ENCODE assay signal across 15 mouse cellular contexts in the genomic region with DNA sequence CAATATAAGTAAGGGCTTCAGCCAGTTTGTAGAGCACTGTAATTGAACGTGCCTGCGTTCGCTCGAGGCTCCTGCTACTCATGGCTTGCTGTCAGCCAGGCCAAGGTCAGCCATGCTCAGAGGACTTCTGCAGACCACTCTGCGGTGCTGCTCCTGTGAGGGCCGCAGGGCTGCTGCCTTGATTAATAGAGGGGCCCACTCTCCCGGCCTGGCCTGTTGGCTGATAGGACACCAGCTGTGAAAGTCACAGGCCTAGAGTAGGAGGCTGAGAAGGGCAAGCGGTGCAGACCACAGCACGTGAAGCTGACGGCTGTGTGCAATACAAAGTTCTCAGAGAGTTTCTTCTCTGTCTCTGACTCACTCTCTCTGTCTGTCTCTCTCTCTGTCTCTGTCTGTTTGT.
DNase-seq lines count a peak whose midpoint lies in the region; ATAC-seq lines count a peak whose summit lies in the region.
"Had no signal": no experiment of that assay in that cellular context is flagged by ENCODE, and none has a peak within 500 bp of the region (broad histone marks: within the 10 kb centered on the region; RNA-seq: fewer than 3 reads in every experiment).

No protein-coding gene starts in this region.

- WGBS in heart, embryonic 10.5 days: 41% methylated on average over 10 of the region's 10 CpGs
- 38% methylated on average over 10 of the region's 10 CpGs for WGBS in hindbrain, embryonic 13.5 days
- 48% methylated on average over 10 of the region's 10 CpGs for whole genome bisulfite sequencing in hindbrain, embryonic 11.5 days
- WGBS in midbrain, embryonic 12.5 days: 54% methylated on average over 10 of the region's 10 CpGs
- 47% methylated on average over 10 of the region's 10 CpGs for WGBS in midbrain, embryonic 15.5 days

- H3K27ac ChIP-seq in heart, embryonic 10.5 days: peak overlapping the region; percentile 71
- peak overlapping the region; percentile 41; the same call in 1 of the 2 replicates for H3K27ac ChIP-seq in hindbrain, embryonic 13.5 days
- H3K27ac ChIP-seq in hindbrain, embryonic 11.5 days (ENCODE audit: low read depth, low read length): no peak overlapping the region
- H3K27ac ChIP-seq in midbrain, embryonic 12.5 days (replicated peaks): no peak overlapping the region; the same call in 1 of the 2 replicates
- H3K27ac ChIP-seq in midbrain, embryonic 15.5 days: no peak overlapping the region
- H3K27ac ChIP-seq: liver, embryonic 15.5 days had no signal

- H3K9me3 ChIP-seq in heart, embryonic 10.5 days: no peaks in the 10 kb centered on the region
- no peaks in the 10 kb centered on the region for H3K9me3 ChIP-seq in hindbrain, embryonic 13.5 days
- no peaks in the 10 kb centered on the region for H3K9me3 ChIP-seq in hindbrain, embryonic 11.5 days (ENCODE audit: control insufficient read depth, low read length)
- no peaks in the 10 kb centered on the region for H3K9me3 ChIP-seq in midbrain, embryonic 12.5 days
- H3K9me3 ChIP-seq in midbrain, embryonic 15.5 days: no peaks in the 10 kb centered on the region
- H3K9me3 ChIP-seq: liver, embryonic 15.5 days had no signal

- 0 out of 2 replicates have a peak overlapping the region, but pooled peaks have one; percentile 2 for H3K9ac ChIP-seq in hindbrain, embryonic 13.5 days
- H3K9ac ChIP-seq in hindbrain, embryonic 11.5 days (ENCODE audit: low read depth, low read length): no peak overlapping the region
- 0 out of 2 replicates have a peak overlapping the region, but pooled peaks have one; percentile 34 for H3K9ac ChIP-seq in midbrain, embryonic 12.5 days (replicated peaks)
- no peak overlapping the region for H3K9ac ChIP-seq in midbrain, embryonic 15.5 days
- H3K9ac ChIP-seq: forebrain, postnatal 0 days; liver, embryonic 15.5 days had no signal

- intact Hi-C loops in heart, postnatal 25 days (cut with DNase I): no loop called here

- no peak; the same call in 1 of the 2 replicates for ATAC-seq in hindbrain, embryonic 13.5 days (ENCODE audit: low FRiP score)
- no peak for ATAC-seq in hindbrain, embryonic 11.5 days (ENCODE audit: low FRiP score)
- no peak for ATAC-seq in midbrain, embryonic 12.5 days (ENCODE audit: low FRiP score, low read depth)
- ATAC-seq in midbrain, embryonic 15.5 days (replicated peaks): no peak
- ATAC-seq: forebrain, postnatal 0 days; lung, postnatal 0 days had no signal

- DNase-seq in heart, embryonic 10.5 days (ENCODE audit: low spot score): peak; percentile 81
- no peak for DNase-seq in heart, postnatal 25 days (ENCODE audit: low spot score)
- no peak for DNase-seq in hindbrain, embryonic 11.5 days (ENCODE audit: low spot score)
- no peak for DNase-seq in left cerebral cortex, adult 18-20 months (ENCODE audit: low spot score in 2 of 2)
- DNase-seq: cerebellum, adult 18-20 months; cerebellum, postnatal 36 days; forebrain, postnatal 0 days; kidney, postnatal 14 days; layer of hippocampus, adult 9-11 months; thymus, postnatal 4 days had no signal

- H3K4me2 ChIP-seq in hindbrain, embryonic 13.5 days: no peak overlapping the region
- H3K4me2 ChIP-seq in hindbrain, embryonic 11.5 days (replicated peaks; ENCODE audit: low read depth, low read length): no peak overlapping the region
- no peak overlapping the region for H3K4me2 ChIP-seq in midbrain, embryonic 12.5 days (replicated peaks)
- no peak overlapping the region for H3K4me2 ChIP-seq in midbrain, embryonic 15.5 days
- H3K4me2 ChIP-seq: liver, embryonic 15.5 days had no signal

- no peaks in the 10 kb centered on the region for H3K27me3 ChIP-seq in heart, embryonic 10.5 days (ENCODE audit: insufficient read depth, poor library complexity, severe bottlenecking)
- no peaks in the 10 kb centered on the region for H3K27me3 ChIP-seq in hindbrain, embryonic 13.5 days
- no peaks in the 10 kb centered on the region for H3K27me3 ChIP-seq in hindbrain, embryonic 11.5 days (ENCODE audit: control insufficient read depth, insufficient read depth, low read length)
- no peaks in the 10 kb centered on the region for H3K27me3 ChIP-seq in midbrain, embryonic 12.5 days
- no peaks in the 10 kb centered on the region for H3K27me3 ChIP-seq in midbrain, embryonic 15.5 days (replicated peaks)
- H3K27me3 ChIP-seq: liver, embryonic 15.5 days had no signal

- H3K36me3 ChIP-seq in heart, embryonic 10.5 days: no peaks in the 10 kb centered on the region
- no peaks in the 10 kb centered on the region for H3K36me3 ChIP-seq in hindbrain, embryonic 13.5 days
- no peaks in the 10 kb centered on the region for H3K36me3 ChIP-seq in hindbrain, embryonic 11.5 days (ENCODE audit: control insufficient read depth, insufficient read depth, low read length)
- no peaks in the 10 kb centered on the region for H3K36me3 ChIP-seq in midbrain, embryonic 12.5 days
- no peaks in the 10 kb centered on the region for H3K36me3 ChIP-seq in midbrain, embryonic 15.5 days (replicated peaks)
- H3K36me3 ChIP-seq: liver, embryonic 15.5 days had no signal

- H3K4me3 ChIP-seq in heart, embryonic 10.5 days: no peak overlapping the region
- H3K4me3 ChIP-seq in hindbrain, embryonic 13.5 days: no peak overlapping the region
- H3K4me3 ChIP-seq in hindbrain, embryonic 11.5 days (ENCODE audit: low read depth, low read length): no peak overlapping the region
- H3K4me3 ChIP-seq in midbrain, embryonic 12.5 days: no peak overlapping the region
- H3K4me3 ChIP-seq in midbrain, embryonic 15.5 days: no peak overlapping the region
- H3K4me3 ChIP-seq: liver, embryonic 15.5 days had no signal

- H3K4me1 ChIP-seq in heart, embryonic 10.5 days: peaks cover 11% of the 10 kb centered on the region
- peaks cover 24% of the 10 kb centered on the region for H3K4me1 ChIP-seq in hindbrain, embryonic 13.5 days (replicated peaks)
- peaks cover 6% of the 10 kb centered on the region; the same call in 1 of the 2 replicates for H3K4me1 ChIP-seq in hindbrain, embryonic 11.5 days (replicated peaks; ENCODE audit: control insufficient read depth, insufficient read depth, low read length)
- H3K4me1 ChIP-seq in midbrain, embryonic 12.5 days: peaks cover 27% of the 10 kb centered on the region
- H3K4me1 ChIP-seq in midbrain, embryonic 15.5 days: peaks cover 19% of the 10 kb centered on the region
- H3K4me1 ChIP-seq: liver, embryonic 15.5 days had no signal

Comparison
In these comparisons a context has a peak if more than half of its experiments do, and no peak if none do; other contexts are left out.
1. H3K27ac ChIP-seq: peak in heart, embryonic 10.5 days (single experiment) and hindbrain, embryonic 13.5 days (single experiment); none in hindbrain, embryonic 11.5 days (single experiment), midbrain, embryonic 12.5 days (single experiment) and midbrain, embryonic 15.5 days (single experiment).
2. H3K9ac ChIP-seq: peak in hindbrain, embryonic 13.5 days (single experiment) and midbrain, embryonic 12.5 days (single experiment); none in hindbrain, embryonic 11.5 days (single experiment) and midbrain, embryonic 15.5 days (single experiment).